Mouse (Mus musculus) adrenal gland, postnatal 25 days (tissue): ENCODE measurements around the gene Ror1. TPM values are rescaled to one million over a fixed set of nuclear protein-coding genes. Genes with fewer than 3 reads are reported as not detected.

Experiments
- DNase-seq: peaks from one replicate; pipeline ENCODE4 v3.0.0; 2021; ENCODE audit warnings: mixed read lengths
- long read RNA-seq: library from polyadenylated mRNA; stranded (forward); transcript quantifications from one replicate; pipeline ENCODE4 v2.0.0, GENCODE M21; 2021
- total RNA-seq: library from RNA; stranded (reverse); gene quantifications from 2 replicates; pipeline ENCODE4 v1.2.3, GENCODE M21; 2021

Gene Ror1
- 5.7 and 10.3 TPM in 2 replicates for total RNA-seq
- long read RNA-seq, partial matches to known transcripts: 1 of 3 reads
- long read RNA-seq, other reads (novel, unspliced or antisense): 2 of 3 reads

GRCm38 (mm10) chr4:100095685-100096595 lies at the start of gene Ror1:
Gene Ror1 (plus strand): TSS chr4:100095791.
- DNase-seq: peak; percentile 92

- no peak for DNase-seq
Measured at GRCm38 (mm10) chr4:100047066-100047465, 48.5 kb upstream of the Ror1 start.

GRCm38 (mm10) chr4:100048351-100048950 lies 47.1 kb upstream of the Ror1 start:
- no peak for DNase-seq

- DNase-seq: no peak
Measured at GRCm38 (mm10) chr4:100051767-100052166, 43.8 kb upstream of the Ror1 start.

GRCm38 (mm10) chr4:100052258-100052657 lies 43.3 kb upstream of the Ror1 start:
- DNase-seq: no peak

- no peak for DNase-seq
Measured at GRCm38 (mm10) chr4:100056046-100056445, 39.5 kb upstream of the Ror1 start.

GRCm38 (mm10) chr4:100056446-100056845 lies 39.1 kb upstream of the Ror1 start:
- DNase-seq: no peak

- DNase-seq: no peak
Measured at GRCm38 (mm10) chr4:100057381-100057780, 38.2 kb upstream of the Ror1 start.

- DNase-seq: no peak
Measured at GRCm38 (mm10) chr4:100058631-100059030, 37.0 kb upstream of the Ror1 start.

GRCm38 (mm10) chr4:100059811-100060210 lies 35.8 kb upstream of the Ror1 start:
- no peak for DNase-seq

- DNase-seq: no peak
Measured at GRCm38 (mm10) chr4:100061396-100062066, 34.1 kb upstream of the Ror1 start.

- DNase-seq: no peak
Measured at GRCm38 (mm10) chr4:100065686-100066085, 29.9 kb upstream of the Ror1 start.

GRCm38 (mm10) chr4:100070101-100070500 lies 25.5 kb upstream of the Ror1 start:
- no peak for DNase-seq

- peak; percentile 28 for DNase-seq
Measured at GRCm38 (mm10) chr4:100096596-100097181, 1.1 kb downstream of the Ror1 start.

GRCm38 (mm10) chr4:100097364-100097979 lies 1.9 kb downstream of the Ror1 start:
- no peak for DNase-seq

- DNase-seq: no peak
Measured at GRCm38 (mm10) chr4:100101066-100101820, 5.7 kb downstream of the Ror1 start.

- DNase-seq: no peak
Measured at GRCm38 (mm10) chr4:100101844-100102243, 6.3 kb downstream of the Ror1 start.

GRCm38 (mm10) chr4:100104241-100104640 lies 8.7 kb downstream of the Ror1 start:
- DNase-seq: no peak

- no peak for DNase-seq
Measured at GRCm38 (mm10) chr4:100107593-100107992, 12.0 kb downstream of the Ror1 start.

GRCm38 (mm10) chr4:100108551-100108950 lies 13.0 kb downstream of the Ror1 start:
- DNase-seq: no peak

GRCm38 (mm10) chr4:100114148-100114547 lies 18.6 kb downstream of the Ror1 start:
- peak; percentile 16 for DNase-seq
